Mouse (Mus musculus) embryonic facial prominence, embryonic 13.5 days (tissue): ENCODE data around the gene Msh6. TPM values are rescaled to one million over a fixed set of nuclear protein-coding genes. Genes with fewer than 3 reads are reported as not detected.
"Not testable (repeated sequence)": the region's sequence is repeated elsewhere in the genome, so short reads cannot be mapped to it uniquely, and the experiment has no call there.

Source experiments
- ATAC-seq: fragments of 200-750 bp; cut with Nextera tagmentation; 2 replicates; pipeline ENCODE4 v1.8.0; 2017; ENCODE audit warnings: low read depth; ENCODE audit not compliant: insufficient number of reproducible peaks, insufficient read depth, low FRiP score, low TSS enrichment
- H3K27ac ChIP-seq: fragments of 300-500 bp; sonication (generic); 2 replicates; pipeline ENCODE4 v1.5.1; 2015; ENCODE audit warnings: moderate library complexity, mild to moderate bottlenecking, inconsistent platforms
- H3K27me3 ChIP-seq: fragments of 300-500 bp; sonication (generic); 2 replicates; pipeline ENCODE4 v1.6.1; 2015; ENCODE audit warnings: mild to moderate bottlenecking, inconsistent platforms
- H3K36me3 ChIP-seq: fragments of 300-500 bp; sonication (generic); 2 replicates; pipeline ENCODE4 v1.6.1; 2015; ENCODE audit warnings: mild to moderate bottlenecking, inconsistent platforms
- H3K4me1 ChIP-seq: fragments of 300-500 bp; sonication (generic); 2 replicates; pipeline ENCODE4 v1.6.1; 2015; ENCODE audit warnings: inconsistent platforms
- H3K4me2 ChIP-seq: fragments of 300-500 bp; sonication (generic); 2 replicates; pipeline ENCODE4 v1.6.1; 2015; ENCODE audit warnings: moderate library complexity, mild to moderate bottlenecking, inconsistent platforms
- H3K4me3 ChIP-seq: fragments of 300-500 bp; sonication (generic); 2 replicates; pipeline ENCODE4 v1.5.1; 2015; ENCODE audit warnings: mild to moderate bottlenecking, inconsistent platforms
- H3K9ac ChIP-seq: fragments of 300-500 bp; sonication (generic); 2 replicates; pipeline ENCODE4 v1.6.1; 2015; ENCODE audit warnings: mild to moderate bottlenecking, inconsistent platforms
- H3K9me3 ChIP-seq: fragments of 300-500 bp; sonication (generic); 2 replicates; pipeline ENCODE4 v1.6.1; 2016; ENCODE audit warnings: inconsistent platforms
- WGBS: fragments of 180-500 bp; shearing (Covaris S2); methylation state at CpG from one replicate; pipeline ENCODE4 v1.1.7; 2015; ENCODE audit warnings: mixed read lengths; 5-methylcytosine and 5-hydroxymethylcytosine counted together
- polyA plus RNA-seq: library from polyadenylated mRNA; unstranded; fragments of >200 nt; fragmentation: Nextera tagmentation; extraction: Ambion mirVana; gene quantifications from 2 replicates; pipeline ENCODE4 v1.2.1, GENCODE M21; 2015

Msh6 gene
- 54.6 and 55.0 TPM in 2 replicates for polyA plus RNA-seq

GRCm38 (mm10) chr17:87974629-87975228 is at the start of gene Msh6:
TSS of gene Msh6 (plus strand) at chr17:87975062.
- peak; percentile 96 for ATAC-seq

GRCm38 (mm10) chr17:87934326-87934725 is 40.5 kb upstream of the Msh6 start:
- WGBS, result 84% methylated on average over 10 of the region's 10 CpGs
- H3K27me3 ChIP-seq, result no peaks in the 10 kb centered on the region
- ATAC-seq, result no peak
- no peaks in the 10 kb centered on the region for H3K9me3 ChIP-seq
- no peak overlapping the region for H3K4me3 ChIP-seq
- H3K36me3 ChIP-seq, result no peaks in the 10 kb centered on the region
- H3K9ac ChIP-seq, result no peak overlapping the region
- no peak overlapping the region for H3K27ac ChIP-seq
- no peaks in the 10 kb centered on the region for H3K4me1 ChIP-seq
- H3K4me2 ChIP-seq, result no peak overlapping the region

More at GRCm38 (mm10) chr17:87974629-87975228, at the start of gene Msh6:
- Histone ChIP-seq H3K36me3 (peaks cover 7% of the 10 kb centered on the region; the same call in 1 of the 2 replicates), H3K4me1 (peaks cover 33% of the 10 kb centered on the region), H3K27me3 (no peaks in the 10 kb centered on the region), H3K27ac (peak within 1 kb of the TSS; percentile 88), H3K4me2 (peak within 1 kb of the TSS; percentile 68), H3K9ac (peak within 1 kb of the TSS; percentile 81), H3K4me3 (peak within 1 kb of the TSS; percentile 74), H3K9me3 (no peaks in the 10 kb centered on the region)
- under 1% methylated on average over 63 of the region's 63 CpGs for WGBS

- Histone ChIP-seq H3K4me2 (no peak overlapping the region), H3K4me3 (no peak overlapping the region), H3K9me3 (no peaks in the 10 kb centered on the region), H3K27me3 (no peaks in the 10 kb centered on the region), H3K9ac (no peak overlapping the region), H3K36me3 (no peaks in the 10 kb centered on the region), H3K4me1 (no peaks in the 10 kb centered on the region), H3K27ac (no peak overlapping the region)
- ATAC-seq, result no peak
- 87% methylated on average over 8 of the region's 8 CpGs for WGBS
Observed at GRCm38 (mm10) chr17:87934736-87935135, 40.1 kb upstream of the Msh6 start.

GRCm38 (mm10) chr17:87936156-87936555 is 38.7 kb upstream of the Msh6 start:
- H3K9me3 ChIP-seq, result no peaks in the 10 kb centered on the region
- H3K27ac ChIP-seq, result no peak overlapping the region
- H3K4me1 ChIP-seq, result no peaks in the 10 kb centered on the region
- no peaks in the 10 kb centered on the region for H3K36me3 ChIP-seq
- ATAC-seq, result no peak
- 81% methylated on average over 4 of the region's 4 CpGs for WGBS
- no peak overlapping the region for H3K4me2 ChIP-seq
- H3K4me3 ChIP-seq, result no peak overlapping the region
- H3K27me3 ChIP-seq, result no peaks in the 10 kb centered on the region
- H3K9ac ChIP-seq, result no peak overlapping the region

GRCm38 (mm10) chr17:87948965-87949584 is 25.8 kb upstream of the Msh6 start:
- Histone ChIP-seq H3K4me2 (no peak overlapping the region), H3K9me3 (no peaks in the 10 kb centered on the region), H3K9ac (no peak overlapping the region), H3K4me3 (no peak overlapping the region), H3K4me1 (no peaks in the 10 kb centered on the region), H3K27me3 (no peaks in the 10 kb centered on the region), H3K36me3 (no peaks in the 10 kb centered on the region), H3K27ac (no peak overlapping the region)
- WGBS, result 42% methylated on average over 16 of the region's 16 CpGs
- ATAC-seq, result 0 out of 2 replicates have a peak, but pooled peaks have one; percentile 56

- not testable (repeated sequence) for H3K4me3 ChIP-seq, H3K27me3 ChIP-seq, ATAC-seq, H3K4me1 ChIP-seq, H3K36me3 ChIP-seq, H3K4me2 ChIP-seq, H3K27ac ChIP-seq, H3K9ac ChIP-seq, H3K9me3 ChIP-seq
- WGBS, result 92% methylated on average over 13 of the region's 13 CpGs
Observed at GRCm38 (mm10) chr17:87954618-87955124, 20.2 kb upstream of the Msh6 start.

GRCm38 (mm10) chr17:87957096-87957840 is 17.6 kb upstream of the Msh6 start:
- Histone ChIP-seq H3K4me2 (no peak overlapping the region), H3K27ac (no peak overlapping the region), H3K9me3 (no peaks in the 10 kb centered on the region), H3K36me3 (no peaks in the 10 kb centered on the region), H3K27me3 (no peaks in the 10 kb centered on the region), H3K9ac (no peak overlapping the region), H3K4me1 (no peaks in the 10 kb centered on the region), H3K4me3 (no peak overlapping the region)
- ATAC-seq, result no peak
- 66% methylated on average over 12 of the region's 12 CpGs for WGBS

GRCm38 (mm10) chr17:87958283-87958682 is 16.6 kb upstream of the Msh6 start:
- Histone ChIP-seq H3K27me3 (no peaks in the 10 kb centered on the region), H3K4me1 (no peaks in the 10 kb centered on the region), H3K9me3 (no peaks in the 10 kb centered on the region), H3K27ac (no peak overlapping the region), H3K4me3 (no peak overlapping the region), H3K9ac (no peak overlapping the region), H3K4me2 (no peak overlapping the region), H3K36me3 (no peaks in the 10 kb centered on the region)
- WGBS, result 63% methylated on average over 8 of the region's 8 CpGs
- ATAC-seq, result no peak

- not testable (repeated sequence) for H3K27ac ChIP-seq, H3K4me1 ChIP-seq, H3K36me3 ChIP-seq, H3K27me3 ChIP-seq, H3K4me3 ChIP-seq, H3K9ac ChIP-seq, H3K4me2 ChIP-seq, ATAC-seq, H3K9me3 ChIP-seq
- 97% methylated on average over 11 of the region's 11 CpGs for WGBS
Observed at GRCm38 (mm10) chr17:87959406-87959805, 15.5 kb upstream of the Msh6 start.

- not testable (repeated sequence) for H3K4me2 ChIP-seq, ATAC-seq, H3K27ac ChIP-seq, H3K27me3 ChIP-seq, H3K36me3 ChIP-seq, H3K9me3 ChIP-seq, H3K9ac ChIP-seq, H3K4me1 ChIP-seq, H3K4me3 ChIP-seq
- WGBS, result 87% methylated on average over 5 of the region's 5 CpGs
Observed at GRCm38 (mm10) chr17:87959931-87960330, 14.9 kb upstream of the Msh6 start.

GRCm38 (mm10) chr17:87963081-87964075 is 11.5 kb upstream of the Msh6 start:
- no peaks in the 10 kb centered on the region for H3K27me3 ChIP-seq
- 84% methylated on average over 14 of the region's 14 CpGs for WGBS
- ATAC-seq, result no peak

More at GRCm38 (mm10) chr17:87963081-87964075, 11.5 kb upstream of the Msh6 start:
- H3K4me1 ChIP-seq, result no peaks in the 10 kb centered on the region
- H3K4me3 ChIP-seq, result no peak overlapping the region
- no peak overlapping the region for H3K9ac ChIP-seq
- H3K27ac ChIP-seq, result no peak overlapping the region
- 0 out of 2 replicates have a peak, but pooled peaks cover 2% of the 10 kb centered on the region for H3K9me3 ChIP-seq
- H3K36me3 ChIP-seq, result no peaks in the 10 kb centered on the region
- H3K4me2 ChIP-seq, result no peak overlapping the region
